Mouse (Mus musculus) 3134 (cell line): ENCODE results near the gene Mef2a.

Source experiments
- DNase-seq: peaks from one replicate; pipeline ENCODE4 v3.0.0-alpha.2; 2011; ENCODE audit warnings: low spot score; ENCODE audit not compliant: insufficient read length; ENCODE audit errors: extremely low read depth

Mef2a gene

GRCm38 (mm10) chr7:67259828-67260563 is 112.7 kb downstream of the Mef2a start:
- DNase-seq: no peak

- no peak for DNase-seq
Measured at GRCm38 (mm10) chr7:67246067-67246466, 126.6 kb downstream of the Mef2a start.

GRCm38 (mm10) chr7:67245255-67245654 is 127.4 kb downstream of the Mef2a start:
- no peak for DNase-seq

- DNase-seq: no peak
Measured at GRCm38 (mm10) chr7:67243894-67244282, 128.8 kb downstream of the Mef2a start.

- DNase-seq: no peak
Measured at GRCm38 (mm10) chr7:67243121-67243893, 129.4 kb downstream of the Mef2a start.

GRCm38 (mm10) chr7:67241969-67242368 is 130.7 kb downstream of the Mef2a start:
- no peak for DNase-seq

- DNase-seq: no peak
Measured at GRCm38 (mm10) chr7:67237752-67238151, 134.9 kb downstream of the Mef2a start.

- DNase-seq: no peak
Measured at GRCm38 (mm10) chr7:67236351-67236750, 136.3 kb downstream of the Mef2a start.

- DNase-seq: no peak
Measured at GRCm38 (mm10) chr7:67234797-67235196, 137.9 kb downstream of the Mef2a start.

- no peak for DNase-seq
Measured at GRCm38 (mm10) chr7:67232504-67232903, 140.2 kb downstream of the Mef2a start.

GRCm38 (mm10) chr7:67230640-67231140 is 142.0 kb downstream of the Mef2a start:
- no peak for DNase-seq

GRCm38 (mm10) chr7:67230221-67230620 is 142.4 kb downstream of the Mef2a start:
- DNase-seq: no peak

- no peak for DNase-seq
Measured at GRCm38 (mm10) chr7:67229701-67230100, 143.0 kb downstream of the Mef2a start.

- DNase-seq: no peak
Measured at GRCm38 (mm10) chr7:67228891-67229602, 143.6 kb downstream of the Mef2a start.

- DNase-seq: no peak
Measured at GRCm38 (mm10) chr7:67228390-67228789, 144.3 kb downstream of the Mef2a start.

- DNase-seq: no peak
Measured at GRCm38 (mm10) chr7:67227538-67227937, 145.1 kb downstream of the Mef2a start.

- DNase-seq: no peak
Measured at GRCm38 (mm10) chr7:67225943-67226625, 146.6 kb downstream of the Mef2a start.

- DNase-seq: peak; percentile 88
Measured at GRCm38 (mm10) chr7:67222220-67222862, 150.3 kb downstream of the Mef2a start, which contains the start of gene Lysmd4. TSS of gene Lysmd4 (plus strand) at chr7:67222544.

GRCm38 (mm10) chr7:67217025-67217424 is 155.6 kb downstream of the Mef2a start:
- DNase-seq: no peak

- DNase-seq: no peak
Measured at GRCm38 (mm10) chr7:67216351-67216750, 156.3 kb downstream of the Mef2a start.
